Mouse (Mus musculus): ENCODE results near the gene Dynlt1b.
"Not testable (repeated sequence)": the region's sequence is repeated elsewhere in the genome, so short reads cannot be mapped to it uniquely, and the experiment has no call there.

DNA sequence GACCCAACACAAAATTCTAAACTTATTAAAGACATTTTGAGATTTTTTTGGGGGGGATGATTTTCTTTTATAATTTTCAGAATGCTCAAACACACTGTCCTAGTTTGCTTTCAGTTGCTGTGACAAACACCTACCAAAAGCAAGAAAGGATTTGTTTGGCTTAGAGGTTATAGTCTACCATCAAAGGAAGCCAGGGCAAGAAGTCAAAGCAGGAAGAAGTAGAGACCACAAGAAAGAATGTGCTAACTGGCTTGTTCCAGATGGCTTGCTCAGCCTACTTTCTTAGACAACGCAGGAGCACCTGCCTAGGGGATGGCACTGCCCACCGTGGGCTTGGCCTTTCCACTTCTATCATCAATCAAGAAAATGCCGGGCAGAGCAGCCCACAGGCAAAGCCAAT is 31.8 kb upstream of the Dynlt1b start:
- not testable (repeated sequence) for TF ChIP-seq CTCF (IDR thresholded peaks at IDR 0.05; ENCODE audit: control insufficient read depth, insufficient read depth, insufficient replicate concordance, low read depth, low read length); POLR2A (IDR thresholded peaks at IDR 0.05; ENCODE audit: control insufficient read depth, low read depth, low read length)

All from testis, adult 2 months (tissue).